Mouse (Mus musculus) lung, postnatal 0 days (tissue): ENCODE measurements around the gene Hdac7. TPM values are rescaled to one million over a fixed set of nuclear protein-coding genes. Genes with fewer than 3 reads are reported as not detected.
A peak's percentile ranks its signal among the peaks of the same experiment; 100 is the strongest.

Experiments used
- ATAC-seq: fragments of 200-750 bp; cut with Nextera tagmentation; 2 replicates; pipeline ENCODE4 v1.8.0; 2017; ENCODE audit warnings: moderate library complexity
- DNase-seq: peaks from one replicate; pipeline ENCODE4 v3.0.0-alpha.2; 2016; ENCODE audit warnings: low spot score
- H3K27ac ChIP-seq: fragments of 300-500 bp; sonication (generic); 2 replicates; pipeline ENCODE4 v1.5.1; 2014; ENCODE audit warnings: antibody characterized with exemption, mild to moderate bottlenecking, low read length, mixed read lengths
- H3K27me3 ChIP-seq: fragments of 300-500 bp; sonication (generic); replicated peaks from 2 replicates; pipeline ENCODE4 v1.6.1; 2014; ENCODE audit warnings: low read length, mixed read lengths; ENCODE audit not compliant: insufficient read depth
- H3K36me3 ChIP-seq: fragments of 300-500 bp; sonication (generic); 2 replicates; pipeline ENCODE4 v1.6.1; 2014; ENCODE audit warnings: low read length, mixed read lengths; ENCODE audit not compliant: insufficient read depth
- H3K4me1 ChIP-seq: fragments of 300-500 bp; sonication (generic); 2 replicates; pipeline ENCODE4 v1.6.1; 2014; ENCODE audit warnings: antibody characterized with exemption, low read depth, low read length, mixed read lengths; ENCODE audit not compliant: insufficient read depth
- H3K4me2 ChIP-seq: fragments of 300-500 bp; sonication (generic); replicated peaks from 2 replicates; pipeline ENCODE4 v1.6.1; 2014; ENCODE audit warnings: low read depth, mild to moderate bottlenecking, low read length, moderate library complexity, mixed read lengths
- H3K4me3 ChIP-seq: fragments of 300-500 bp; sonication (generic); 2 replicates; pipeline ENCODE4 v1.5.1; 2014; ENCODE audit warnings: low read depth, low read length
- H3K9ac ChIP-seq: fragments of 300-500 bp; sonication (generic); replicated peaks from 2 replicates; pipeline ENCODE4 v1.6.1; 2014; ENCODE audit warnings: low read depth, mild to moderate bottlenecking
- H3K9me3 ChIP-seq: fragments of 300-500 bp; sonication (generic); 2 replicates; pipeline ENCODE4 v1.6.1; 2016; ENCODE audit warnings: low read length, mixed read lengths
- CTCF ChIP-seq: IDR thresholded peaks from 2 replicates; pipeline ENCODE4 v1.5.1; 2016; ENCODE audit warnings: antibody characterized with exemption, mild to moderate bottlenecking
- EP300 ChIP-seq: IDR thresholded peaks from 2 replicates; pipeline ENCODE4 v1.6.1; 2016; ENCODE audit warnings: antibody characterized with exemption, mild to moderate bottlenecking, control low read depth
- WGBS: fragments of 180-500 bp; shearing (Covaris S2); extraction: QIAGEN DNeasy Blood & Tissue Kit; methylation state at CpG from one replicate; pipeline ENCODE4 v1.1.7; 2014; 5-methylcytosine and 5-hydroxymethylcytosine counted together
- polyA plus RNA-seq: library from polyadenylated mRNA; unstranded; fragments of >200 nt; fragmentation: Nextera tagmentation; extraction: Ambion mirVana; gene quantifications from 2 replicates; pipeline ENCODE4 v1.2.1, GENCODE M21; 2015

The Hdac7 gene
- polyA plus RNA-seq, 1 experiment from 2014 or later = 43.2 TPM

GRCm38 (mm10) chr15:97773961-97774370, 70.3 kb downstream of the Hdac7 start:
- Histone ChIP-seq H3K36me3 (no peaks in the 10 kb centered on the region), H3K4me2 (peak overlapping the region; percentile 8; the same call in 1 of the 2 replicates), H3K9me3 (no peaks in the 10 kb centered on the region), H3K27ac (peak overlapping the region; percentile 88), H3K9ac (no peak overlapping the region), H3K27me3 (no peaks in the 10 kb centered on the region), H3K4me1 (peaks cover 25% of the 10 kb centered on the region), H3K4me3 (no peak overlapping the region)
- TF ChIP-seq EP300 (peak; percentile 79), CTCF (peak; percentile 13; the same call in 1 of the 2 replicates)
- WGBS = 36% methylated on average over 5 of the region's 5 CpGs
- peak; percentile 64 for ATAC-seq
- peak; percentile 64 for DNase-seq

- TF ChIP-seq CTCF = peak; percentile 24; the same call in 1 of the 2 replicates
- peak; percentile 90 for TF ChIP-seq EP300
- H3K4me2 ChIP-seq = 0 out of 2 replicates have a peak overlapping the region, but pooled peaks have one; percentile 3
- no peaks in the 10 kb centered on the region for H3K9me3 ChIP-seq
- no peaks in the 10 kb centered on the region for H3K36me3 ChIP-seq
- no peak overlapping the region for H3K9ac ChIP-seq
- peak overlapping the region; percentile 88 for H3K27ac ChIP-seq
- 9% methylated on average over 5 of the region's 5 CpGs for whole genome bisulfite sequencing
- H3K4me1 ChIP-seq = peaks cover 19% of the 10 kb centered on the region
- DNase-seq = peak; percentile 96
- no peak overlapping the region for H3K4me3 ChIP-seq
- H3K27me3 ChIP-seq = no peaks in the 10 kb centered on the region
- ATAC-seq = peak; percentile 91
Observed at GRCm38 (mm10) chr15:97773108-97773507, 71.2 kb downstream of the Hdac7 start.

GRCm38 (mm10) chr15:97770280-97770679, 74.0 kb downstream of the Hdac7 start:
- peaks cover 19% of the 10 kb centered on the region for H3K4me1 ChIP-seq

GRCm38 (mm10) chr15:97768192-97768591, 76.1 kb downstream of the Hdac7 start:
- H3K27ac ChIP-seq = peak overlapping the region; percentile 81
- peaks cover 16% of the 10 kb centered on the region for H3K4me1 ChIP-seq
- no peaks in the 10 kb centered on the region for H3K9me3 ChIP-seq
- DNase-seq (peak; percentile 71), ATAC-seq (peak; percentile 42)
- WGBS = 1% methylated on average over 17 of the region's 18 CpGs
- H3K36me3 ChIP-seq = no peaks in the 10 kb centered on the region
- peak overlapping the region; percentile 33 for H3K9ac ChIP-seq
- TF ChIP-seq CTCF = peak; percentile 63
- no peak for TF ChIP-seq EP300
- peak overlapping the region; percentile 55 for H3K4me3 ChIP-seq
- peak overlapping the region; percentile 69 for H3K4me2 ChIP-seq
- H3K27me3 ChIP-seq = no peaks in the 10 kb centered on the region

More at GRCm38 (mm10) chr15:97770280-97770679, 74.0 kb downstream of the Hdac7 start:
- H3K9me3 ChIP-seq = no peaks in the 10 kb centered on the region
- no peak overlapping the region for H3K4me2 ChIP-seq
- H3K36me3 ChIP-seq = no peaks in the 10 kb centered on the region
- TF ChIP-seq EP300 (no peak), CTCF (no peak)
- DNase-seq (no peak), ATAC-seq (no peak)
- H3K9ac ChIP-seq = no peak overlapping the region
- H3K27me3 ChIP-seq = no peaks in the 10 kb centered on the region
- WGBS = 83% methylated on average over 8 of the region's 8 CpGs
- H3K4me3 ChIP-seq = no peak overlapping the region
- no peak overlapping the region for H3K27ac ChIP-seq

- Histone ChIP-seq H3K27ac (peak within 1 kb of the TSS; percentile 81), H3K9me3 (no peaks in the 10 kb centered on the region), H3K27me3 (no peaks in the 10 kb centered on the region), H3K36me3 (no peaks in the 10 kb centered on the region), H3K4me3 (peak within 1 kb of the TSS; percentile 55), H3K9ac (peak within 1 kb of the TSS; percentile 55), H3K4me2 (peak within 1 kb of the TSS; percentile 69), H3K4me1 (peaks cover 15% of the 10 kb centered on the region)
- WGBS = under 1% methylated on average over 36 of the region's 44 CpGs
- TF ChIP-seq CTCF (peak; percentile 81), EP300 (peak; percentile 93)
- ATAC-seq (peak; percentile 88), DNase-seq (peak; percentile 93)
Observed at GRCm38 (mm10) chr15:97767280-97768186, 76.8 kb downstream of the Hdac7 start, which contains the start of gene Rapgef3. Gene Rapgef3 (minus strand): TSS chr15:97767972.

GRCm38 (mm10) chr15:97766594-97767279, 77.6 kb downstream of the Hdac7 start:
- Histone ChIP-seq H3K4me3 (peak overlapping the region; percentile 55), H3K27me3 (no peaks in the 10 kb centered on the region), H3K9ac (peak overlapping the region; percentile 55), H3K4me1 (peaks cover 10% of the 10 kb centered on the region), H3K9me3 (no peaks in the 10 kb centered on the region), H3K36me3 (no peaks in the 10 kb centered on the region), H3K27ac (peak overlapping the region; percentile 81), H3K4me2 (peak overlapping the region; percentile 69)
- 7% methylated on average over 23 of the region's 23 CpGs for WGBS
- ATAC-seq = no peak
- TF ChIP-seq CTCF = no peak
- no peak for TF ChIP-seq EP300
- DNase-seq = no peak
